Mouse (Mus musculus): Measurements from ENCODE around the gene Bcdin3d.
A peak's percentile ranks its signal among the peaks of the same experiment; 100 is the strongest.

Gene Bcdin3d

DNA sequence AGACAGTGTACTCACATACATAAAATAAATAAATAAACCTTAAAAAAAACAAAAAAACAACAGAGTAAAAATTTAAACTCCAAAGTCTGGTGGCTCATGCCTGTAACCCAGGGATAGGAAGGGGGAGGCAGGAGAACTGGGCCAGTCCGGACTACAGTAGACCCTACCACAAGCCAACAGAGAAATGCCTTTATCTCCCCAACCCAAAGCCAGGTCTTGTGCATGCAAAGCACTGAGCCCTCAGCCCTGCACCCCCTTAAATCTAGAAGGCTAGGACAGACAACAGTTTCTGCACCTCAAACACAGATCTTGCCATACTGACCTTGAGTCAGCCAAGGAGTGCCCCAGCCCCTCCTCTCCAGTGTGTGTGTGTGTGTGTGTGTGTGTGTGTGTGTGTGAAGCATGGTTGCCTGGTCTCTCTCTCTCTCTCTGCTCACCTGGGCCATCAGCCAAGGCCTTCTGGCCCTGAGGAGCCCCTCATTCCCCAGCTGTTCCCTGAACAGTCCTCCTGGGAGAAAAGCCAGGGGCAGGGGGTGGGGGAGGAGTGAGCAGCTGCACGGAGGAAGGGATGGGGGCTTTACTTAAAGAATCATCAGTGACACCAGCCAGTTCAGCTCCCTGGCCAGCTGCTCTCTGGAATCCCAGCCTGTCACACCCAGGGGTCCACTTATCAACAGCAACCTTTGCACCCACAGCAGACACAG is 34.3 kb downstream of the Bcdin3d start:
- DNase-seq (ENCODE audit: low read depth, low spot score), result peak; percentile 65

DNA sequence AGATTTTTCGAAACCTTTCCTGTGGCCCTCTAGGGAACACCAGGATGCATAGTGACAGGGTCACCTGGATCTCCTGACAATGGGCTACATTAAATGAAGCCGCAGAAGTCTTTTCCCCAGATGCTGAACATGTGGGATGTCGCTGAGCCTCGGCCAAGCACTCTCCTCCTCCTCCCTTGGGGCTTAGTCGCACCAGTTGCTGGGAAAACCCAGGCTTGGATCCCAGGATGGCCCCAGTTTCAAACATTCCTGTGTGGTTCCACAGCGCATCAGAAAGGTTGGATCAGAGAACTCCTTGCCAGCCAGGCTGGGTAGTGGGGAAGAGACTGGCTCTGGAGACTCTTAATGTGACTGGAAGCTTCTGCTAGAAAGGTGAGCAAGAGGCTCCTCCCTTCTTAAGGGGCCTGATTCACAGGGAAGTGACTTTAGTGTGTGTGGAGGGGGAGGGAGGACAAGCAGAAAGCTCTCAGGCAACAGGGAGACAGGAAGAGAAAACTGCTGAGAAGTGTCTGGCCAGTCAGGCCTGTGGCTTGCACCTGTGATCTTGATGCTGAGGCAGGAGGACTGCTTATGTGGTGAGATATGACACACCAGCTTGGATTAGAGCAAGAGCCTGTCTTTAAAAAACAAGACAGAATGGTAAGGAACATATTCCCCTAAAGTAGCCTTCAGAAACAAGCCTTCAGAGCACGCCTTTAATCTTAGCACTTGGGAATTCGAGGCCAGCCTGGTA is 35.4 kb downstream of the Bcdin3d start:
- DNase-seq (ENCODE audit: low read depth, low spot score), result no peak

DNA sequence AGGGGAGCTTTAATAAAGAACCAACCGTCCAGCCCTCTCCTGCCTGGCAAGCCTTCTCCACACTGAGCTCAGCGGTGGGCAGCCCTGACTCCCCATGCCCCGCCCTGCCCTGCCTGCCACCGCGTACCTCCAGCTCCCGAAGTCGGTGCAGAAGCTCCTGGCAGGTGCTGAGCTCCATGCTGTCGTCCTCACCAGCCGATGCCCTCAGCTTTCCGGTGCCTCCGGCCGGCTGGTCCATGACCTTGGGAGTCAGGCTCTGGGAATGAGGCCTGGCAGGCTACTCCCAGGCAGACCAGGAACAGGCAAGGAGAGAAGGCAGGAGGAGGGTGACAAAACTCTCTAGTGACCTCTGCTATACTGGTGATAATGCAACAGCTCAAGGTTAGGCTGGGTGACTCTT is 40.6 kb downstream of the Bcdin3d start:
- no peak for DNase-seq (ENCODE audit: low read depth, low spot score)

DNA sequence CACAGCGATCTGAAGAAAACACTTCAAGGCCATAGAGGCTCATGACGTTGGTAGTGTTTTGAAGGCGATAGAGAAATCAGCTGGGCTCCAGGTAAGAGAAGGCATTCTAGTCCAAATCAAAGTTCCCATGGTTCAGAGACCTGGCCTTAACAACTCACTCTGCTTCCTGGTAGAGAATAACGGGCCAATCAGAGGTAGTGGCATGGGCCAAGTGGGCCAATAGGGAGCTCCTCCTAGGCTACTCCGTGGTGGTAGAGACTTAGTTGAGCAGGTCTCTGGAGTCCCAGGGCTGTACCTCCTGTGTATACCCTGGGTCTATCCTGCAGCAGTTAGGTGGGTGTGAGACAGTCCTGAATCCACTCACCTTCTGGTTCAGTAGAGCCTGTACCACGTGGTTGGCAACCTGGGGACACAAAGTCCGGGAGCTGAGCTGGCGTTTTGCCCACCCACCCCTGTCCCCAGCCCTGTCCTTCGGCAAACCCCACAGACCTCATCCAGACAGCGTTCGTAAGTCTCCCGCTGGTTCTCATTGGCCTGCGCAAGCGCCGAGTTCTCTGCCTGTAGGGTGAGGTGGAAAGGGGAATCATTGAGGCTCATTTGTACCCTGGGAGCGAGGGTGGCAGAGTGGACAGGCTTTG is 41.3 kb downstream of the Bcdin3d start:
- DNase-seq (ENCODE audit: low read depth, low spot score), result no peak

DNA sequence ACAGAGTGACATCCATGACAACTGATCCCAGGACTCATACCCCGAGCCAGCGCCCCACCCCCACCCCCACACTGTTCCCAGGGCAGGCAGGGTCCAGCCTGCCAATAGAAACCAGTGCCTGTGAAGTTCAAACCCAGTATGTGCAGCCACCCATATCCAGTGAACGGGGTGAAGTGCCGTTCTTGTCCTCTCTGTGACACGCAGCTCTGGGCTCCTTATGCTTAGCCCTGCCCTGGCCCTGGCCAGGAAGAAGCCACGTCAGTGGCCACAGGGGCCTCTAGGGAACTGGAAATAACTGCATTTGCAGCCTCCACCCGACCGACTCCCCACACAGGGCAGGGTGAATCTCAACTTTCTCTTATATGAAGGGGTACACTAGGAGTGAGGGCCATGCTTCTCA is 42.6 kb downstream of the Bcdin3d start:
- no peak for DNase-seq (ENCODE audit: low read depth, low spot score)

DNA sequence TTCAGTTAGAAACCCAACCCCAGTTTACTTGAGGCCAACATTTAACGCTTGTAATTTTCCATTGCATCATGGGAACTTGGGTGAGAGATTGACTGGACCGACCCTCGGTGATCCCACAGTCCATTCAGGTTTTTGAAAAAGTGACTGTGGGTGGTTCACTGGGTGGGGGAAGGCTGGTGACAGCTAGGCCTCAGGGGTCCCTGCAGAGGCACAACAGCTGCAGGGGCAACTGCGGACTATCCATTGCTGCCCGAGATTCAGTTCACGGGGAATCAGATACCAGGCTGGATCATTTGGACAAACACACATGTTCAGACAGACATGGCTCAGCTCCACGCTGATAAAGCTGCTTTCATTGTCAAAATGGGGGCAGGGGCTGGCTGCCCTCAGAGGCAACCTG is 43.0 kb downstream of the Bcdin3d start:
- no peak for DNase-seq (ENCODE audit: low read depth, low spot score)

DNA sequence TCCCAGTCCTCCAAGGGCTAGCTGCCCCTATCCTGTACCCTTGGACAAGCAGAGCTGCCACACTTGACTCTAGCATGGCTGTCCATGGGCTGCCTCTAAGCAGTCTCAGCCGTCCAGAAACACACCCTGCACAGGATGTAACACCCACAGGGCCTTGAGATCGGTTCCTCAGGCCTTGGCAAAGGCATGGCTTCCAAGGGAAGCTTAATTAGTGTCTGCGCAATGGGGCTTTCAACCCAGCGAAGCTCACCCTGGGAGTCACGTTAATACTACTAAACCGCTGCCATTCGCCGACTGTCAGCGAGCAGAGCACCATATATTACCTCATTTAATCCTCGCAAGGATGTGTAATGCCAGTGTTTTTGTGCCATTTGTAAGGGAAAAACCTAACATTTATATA is 43.5 kb downstream of the Bcdin3d start:
- no peak for DNase-seq (ENCODE audit: low read depth, low spot score)

DNA sequence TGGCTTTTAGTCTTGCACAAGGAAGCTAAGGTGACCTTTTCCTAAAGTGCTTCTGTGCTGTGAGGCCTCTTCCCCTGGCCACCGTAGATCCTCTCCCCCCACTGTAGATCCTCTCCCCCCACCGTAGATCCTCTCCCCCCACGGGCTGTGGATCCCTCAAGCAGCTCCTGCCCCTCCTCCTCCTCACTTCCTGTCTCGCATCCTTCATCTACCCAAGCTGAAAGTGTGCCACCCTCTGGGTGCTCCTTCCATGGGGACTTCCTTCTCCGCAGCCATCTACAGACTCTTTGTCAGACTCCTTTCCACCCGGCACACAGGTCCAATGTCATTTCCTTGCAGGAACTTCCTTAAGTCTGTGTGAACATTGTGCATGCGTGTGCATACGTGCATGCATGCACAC is 44.1 kb downstream of the Bcdin3d start:
- DNase-seq (ENCODE audit: low read depth, low spot score), result no peak

DNA sequence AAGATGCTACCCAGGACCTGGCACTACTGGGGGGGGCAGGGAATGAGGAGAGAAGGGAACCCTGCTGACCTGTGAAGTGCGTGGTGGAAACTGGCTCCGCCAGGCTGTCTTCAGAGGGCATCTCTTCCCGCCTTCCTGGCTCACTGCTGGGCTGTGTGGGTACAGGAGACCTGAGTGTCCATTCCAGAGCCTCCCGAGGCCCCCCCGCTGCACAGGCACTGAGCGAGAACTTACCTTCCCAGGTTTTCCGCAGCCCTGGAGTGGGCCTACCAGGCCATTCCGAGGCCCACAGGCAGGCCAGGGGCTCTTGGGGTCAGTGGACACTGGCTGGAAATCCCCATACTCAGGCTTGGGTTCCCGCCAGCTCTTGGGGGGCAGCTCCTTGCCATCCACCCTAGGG is 50.6 kb downstream of the Bcdin3d start:
- DNase-seq (ENCODE audit: low read depth, low spot score), result no peak

DNA sequence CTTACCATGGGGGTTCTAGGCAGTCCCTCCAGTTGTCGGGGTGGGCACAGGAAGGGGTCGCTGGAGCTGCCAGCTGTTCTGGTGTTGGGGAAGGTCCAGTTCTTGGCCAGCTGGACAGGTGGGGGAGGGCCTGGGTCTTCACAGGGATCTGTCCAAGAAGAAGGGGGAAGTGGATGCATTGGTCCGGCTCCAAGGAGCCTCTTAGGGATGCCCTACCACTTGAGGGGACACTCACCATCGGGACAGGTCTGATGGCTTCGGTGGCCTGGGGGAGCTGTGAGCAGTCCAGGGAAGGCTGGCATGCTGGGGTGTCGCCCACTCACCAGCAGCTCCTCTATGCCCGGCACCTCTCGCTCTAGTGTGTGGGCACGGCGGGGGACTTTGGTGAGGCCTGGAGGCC is 51.4 kb downstream of the Bcdin3d start:
- DNase-seq (ENCODE audit: low read depth, low spot score), result no peak

DNA sequence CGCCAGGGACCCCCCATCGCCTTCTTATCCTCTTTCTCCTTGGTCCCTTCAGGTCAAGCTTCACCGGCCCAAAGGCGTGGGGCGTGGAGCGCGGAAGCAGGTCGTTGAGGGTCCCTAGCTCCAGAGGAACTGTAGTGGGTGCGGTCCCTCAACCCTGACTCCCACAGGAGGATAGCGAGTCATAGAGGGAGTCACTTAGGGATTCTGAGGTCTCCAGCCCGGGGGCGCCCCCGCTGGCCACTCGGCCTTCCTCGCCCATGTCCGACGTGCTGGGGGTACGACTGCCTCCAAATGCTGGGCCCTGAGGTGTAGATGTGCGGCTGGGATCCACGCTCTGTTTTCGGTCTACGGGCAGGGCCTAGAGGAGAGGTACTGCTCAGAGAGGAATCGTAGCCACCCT is 52.0 kb downstream of the Bcdin3d start:
- DNase-seq (ENCODE audit: low read depth, low spot score), result no peak

DNA sequence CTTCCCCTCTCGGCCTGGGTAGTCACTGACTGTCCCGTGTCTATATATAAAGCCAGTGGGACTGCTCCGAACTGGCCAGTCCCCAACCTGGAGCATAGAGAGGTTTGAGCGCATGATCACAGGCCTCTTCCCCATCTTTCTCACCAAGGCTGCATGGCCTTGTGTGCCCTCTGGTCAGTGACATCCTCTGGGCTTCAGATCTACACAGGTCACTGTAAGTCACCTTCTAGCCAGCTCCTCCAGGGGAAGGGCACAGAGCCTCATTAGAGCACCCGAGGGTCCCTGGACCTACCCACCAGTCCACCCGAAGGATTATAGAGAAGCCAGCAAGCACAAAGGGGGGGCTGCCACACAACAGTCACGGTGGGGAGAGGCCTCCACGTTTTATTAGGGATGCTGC is 52.9 kb downstream of the Bcdin3d start:
- DNase-seq (ENCODE audit: low read depth, low spot score), result no peak

DNA sequence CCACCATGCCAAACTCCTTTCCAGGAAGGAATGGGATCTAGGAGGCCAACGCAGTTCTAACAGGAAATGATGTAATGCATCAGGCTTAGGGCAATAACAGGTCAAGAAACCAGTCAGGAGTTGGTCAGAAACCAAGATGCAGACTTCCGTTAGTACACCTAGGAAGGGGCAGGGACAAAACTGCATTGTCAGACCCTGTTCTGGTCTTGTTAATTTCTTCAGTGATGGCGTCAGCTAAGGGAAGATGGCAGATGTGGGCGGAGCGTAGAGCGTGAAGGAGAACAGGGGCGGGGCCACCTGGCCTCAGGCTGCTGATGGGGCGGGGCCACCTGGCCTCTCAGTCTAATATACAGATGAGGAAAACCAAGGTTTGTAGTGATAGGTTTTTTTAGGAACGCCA is 53.4 kb downstream of the Bcdin3d start:
- DNase-seq (ENCODE audit: low read depth, low spot score), result no peak

DNA sequence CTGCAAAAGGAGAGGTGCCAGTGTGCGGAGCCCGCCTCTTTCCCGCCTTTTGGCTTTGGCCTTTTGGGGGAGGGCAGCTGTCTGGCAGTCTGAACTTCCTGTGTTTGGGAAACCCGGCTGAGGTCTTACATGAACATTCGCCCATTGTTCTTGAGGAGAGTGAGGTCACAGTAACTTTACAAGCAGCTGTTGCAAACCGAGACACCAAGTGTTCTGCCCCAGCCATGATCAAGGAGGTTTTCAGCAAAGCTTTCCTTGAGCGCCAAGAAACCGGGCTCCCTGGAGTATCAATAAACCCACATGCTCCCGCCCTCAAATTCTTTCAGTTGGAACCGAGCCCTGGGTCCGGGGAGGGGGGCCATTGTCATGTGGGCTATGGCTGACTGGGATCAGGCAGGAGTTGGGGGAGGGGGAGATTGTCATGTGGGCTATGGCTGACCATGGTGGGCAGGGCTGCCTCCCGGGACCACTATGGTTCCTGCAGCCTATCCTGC is 54.0 kb downstream of the Bcdin3d start:
- peak; percentile 79 for DNase-seq (ENCODE audit: low read depth, low spot score)

DNA sequence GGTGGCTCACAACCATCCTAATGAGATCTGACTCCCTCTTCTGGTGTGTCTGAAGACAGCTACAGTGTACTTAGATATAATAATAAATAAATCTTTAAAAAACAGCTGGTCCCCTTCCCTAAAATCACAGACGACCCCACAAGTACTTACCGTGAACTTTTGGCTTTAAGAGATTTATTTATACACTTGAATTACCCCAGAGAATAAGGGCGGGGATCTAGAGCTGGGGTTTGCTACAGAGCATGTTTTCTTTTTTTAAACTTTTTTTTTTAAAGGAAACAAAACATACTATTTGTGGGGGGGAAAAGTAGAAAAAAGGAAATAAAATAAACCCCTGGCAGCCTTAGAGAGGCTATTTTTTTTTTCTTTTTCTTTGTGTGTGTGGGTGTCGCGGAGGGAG is 54.4 kb downstream of the Bcdin3d start:
- no peak for DNase-seq (ENCODE audit: low read depth, low spot score)
